Mouse (Mus musculus) liver, embryonic 14.5 days (tissue): ENCODE data around the gene Gabrr1. TPM values are rescaled to one million over a fixed set of nuclear protein-coding genes. Genes with fewer than 3 reads are reported as not detected.
"Not testable (repeated sequence)": the region's sequence is repeated elsewhere in the genome, so short reads cannot be mapped to it uniquely, and the experiment has no call there.

Source experiments
- ATAC-seq: fragments of 200-750 bp; cut with Nextera tagmentation; 2 replicates; pipeline ENCODE4 v1.8.0; 2017; ENCODE audit warnings: moderate number of reproducible peaks, mild to moderate bottlenecking, moderate library complexity; ENCODE audit not compliant: insufficient read depth
- DNase-seq, 3 experiments: peaks; one replicate each; pipeline ENCODE4 v3.0.0-alpha.2; 2012 to 2013; ENCODE audit warnings: low read depth in 3 of 3, low spot score in 3 of 3
- H3K27ac ChIP-seq: fragments of 300-500 bp; sonication (generic); 2 replicates; pipeline ENCODE4 v1.5.1; 2014; ENCODE audit warnings: moderate library complexity, mild to moderate bottlenecking, control low read depth, inconsistent platforms
- H3K27me3 ChIP-seq: fragments of 300-500 bp; sonication (generic); 2 replicates; pipeline ENCODE4 v1.6.1; 2014; ENCODE audit warnings: mild to moderate bottlenecking, low read length, moderate library complexity; ENCODE audit not compliant: control insufficient read depth, insufficient read depth
- H3K36me3 ChIP-seq: fragments of 300-500 bp; sonication (generic); replicated peaks from 2 replicates; pipeline ENCODE4 v1.6.1; 2014; ENCODE audit warnings: low read depth; ENCODE audit not compliant: control insufficient read depth, insufficient read depth
- H3K4me1 ChIP-seq, 2 experiments: fragments of 200-500 bp in 1 of 2; fragments of 300-500 bp in 1 of 2; sonication (generic) in 1 of 2; replicated peaks; 2 replicates each; pipeline ENCODE4 v1.6.1; 2012 to 2014; ENCODE audit warnings: antibody characterized with exemption in 1 of 2, inconsistent platforms in 1 of 2, low read length in 1 of 2; ENCODE audit not compliant: control insufficient read depth in 2 of 2, insufficient read depth in 2 of 2
- H3K4me2 ChIP-seq: fragments of 300-500 bp; sonication (generic); 2 replicates; pipeline ENCODE4 v1.6.1; 2014; ENCODE audit warnings: low read depth, mild to moderate bottlenecking, control low read depth, moderate library complexity
- H3K4me3 ChIP-seq, 2 experiments: fragments of 200-500 bp in 1 of 2; fragments of 300-500 bp in 1 of 2; sonication (generic) in 1 of 2; 2 replicates each; pipeline ENCODE4 v1.5.1; 2012 to 2014; ENCODE audit warnings: low read depth in 2 of 2, low read length in 2 of 2, mild to moderate bottlenecking in 2 of 2, control low read depth in 1 of 2, inconsistent platforms in 1 of 2, moderate library complexity in 1 of 2; ENCODE audit not compliant: insufficient read depth in 1 of 2
- H3K9ac ChIP-seq: fragments of 300-500 bp; sonication (generic); replicated peaks from 2 replicates; pipeline ENCODE4 v1.6.1; 2014; ENCODE audit warnings: mild to moderate bottlenecking, control low read depth, moderate library complexity
- H3K9me3 ChIP-seq: fragments of 300-500 bp; sonication (generic); 2 replicates; pipeline ENCODE4 v1.6.1; 2016; ENCODE audit warnings: low read length, mixed read lengths; ENCODE audit not compliant: control insufficient read depth
- CTCF ChIP-seq: IDR thresholded peaks from 2 replicates; pipeline ENCODE4 v1.5.1; 2016; ENCODE audit warnings: antibody characterized with exemption, low read depth, control low read depth
- EP300 ChIP-seq: IDR thresholded peaks from 2 replicates; pipeline ENCODE4 v1.6.1; 2016; ENCODE audit warnings: antibody characterized with exemption, low read depth
- WGBS: fragments of 180-500 bp; shearing (Covaris S2); extraction: QIAGEN DNeasy Blood & Tissue Kit; methylation state at CpG from one replicate; pipeline ENCODE4 v1.1.7; 2014; ENCODE audit not compliant: insufficient replicate concordance; 5-methylcytosine and 5-hydroxymethylcytosine counted together
- polyA plus RNA-seq, 2 experiments: library from polyadenylated mRNA; depleted of rRNA in 1 of 2; stranded (reverse) in 1 of 2; unstranded in 1 of 2; fragments of >200 nt; fragmentation: Nextera tagmentation in 1 of 2; extraction: Ambion mirVana in 1 of 2; gene quantifications; 2 replicates each; pipeline versions ENCODE4 v1.2.1 to v1.2.3; 2012 to 2014

Gabrr1 gene
- polyA plus RNA-seq, 2 experiments, result 0.01 TPM; not detected in 1

DNA sequence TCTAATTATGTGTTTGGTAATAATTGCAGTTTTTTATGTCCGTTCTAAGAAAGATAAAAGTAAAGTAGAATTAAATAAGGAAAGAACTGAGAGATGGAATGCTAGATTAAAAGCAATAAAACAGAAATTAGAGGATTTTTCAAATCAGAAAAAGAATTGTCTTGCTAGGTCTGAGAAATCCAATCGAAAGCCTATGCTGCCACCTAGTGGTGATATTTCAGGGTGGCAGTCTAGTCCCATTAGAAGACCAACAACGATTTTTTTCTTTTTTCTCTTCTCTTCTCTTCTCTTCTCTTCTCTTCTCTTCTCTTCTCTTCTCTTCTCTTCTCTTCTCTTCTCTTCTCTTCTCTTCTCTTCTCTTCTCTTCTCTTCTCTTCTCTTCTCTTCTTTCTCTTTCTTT is 13.2 kb upstream of the Gabrr1 start:
- not testable (repeated sequence) for H3K36me3 ChIP-seq, ATAC-seq, H3K27ac ChIP-seq, H3K4me1 ChIP-seq, H3K9me3 ChIP-seq, H3K27me3 ChIP-seq, H3K4me2 ChIP-seq, H3K4me3 ChIP-seq, H3K9ac ChIP-seq
- peak; percentile 37 to 47 (median 41) for DNase-seq
- TF ChIP-seq CTCF, result peak; percentile 71
- 7% methylated on average over 3 of the region's 3 CpGs for WGBS

DNA sequence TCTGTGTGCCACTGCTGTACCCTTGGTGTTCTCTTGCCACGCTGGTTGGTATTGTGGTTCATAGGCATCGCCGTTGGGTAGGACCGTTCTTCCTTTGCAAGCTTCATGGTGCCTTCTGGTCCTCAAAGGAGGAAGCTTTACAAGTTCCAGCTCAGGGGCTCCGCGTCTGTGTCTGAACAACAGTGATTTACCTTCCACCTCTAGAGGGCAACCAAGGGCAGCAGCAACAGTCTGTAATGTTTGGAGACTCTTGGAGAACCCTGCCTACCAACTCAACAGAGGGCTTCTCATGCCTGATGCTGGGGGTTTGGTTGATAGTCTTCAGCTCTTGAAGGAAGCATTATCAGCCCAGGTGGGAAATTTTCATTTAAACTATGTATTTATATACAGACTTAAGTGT is 7.8 kb upstream of the Gabrr1 start:
- Histone ChIP-seq H3K4me2 (no peak overlapping the region), H3K27me3 (no peaks in the 10 kb centered on the region), H3K36me3 (no peaks in the 10 kb centered on the region), H3K9ac (no peak overlapping the region), H3K4me1 (no peaks in the 10 kb centered on the region), H3K4me3 (no peak overlapping the region), H3K9me3 (no peaks in the 10 kb centered on the region), H3K27ac (no peak overlapping the region)
- WGBS, result 59% methylated on average over 6 of the region's 6 CpGs
- ATAC-seq (no peak), DNase-seq (no peak)
- no peak for TF ChIP-seq EP300
- TF ChIP-seq CTCF, result peak; percentile 65

DNA sequence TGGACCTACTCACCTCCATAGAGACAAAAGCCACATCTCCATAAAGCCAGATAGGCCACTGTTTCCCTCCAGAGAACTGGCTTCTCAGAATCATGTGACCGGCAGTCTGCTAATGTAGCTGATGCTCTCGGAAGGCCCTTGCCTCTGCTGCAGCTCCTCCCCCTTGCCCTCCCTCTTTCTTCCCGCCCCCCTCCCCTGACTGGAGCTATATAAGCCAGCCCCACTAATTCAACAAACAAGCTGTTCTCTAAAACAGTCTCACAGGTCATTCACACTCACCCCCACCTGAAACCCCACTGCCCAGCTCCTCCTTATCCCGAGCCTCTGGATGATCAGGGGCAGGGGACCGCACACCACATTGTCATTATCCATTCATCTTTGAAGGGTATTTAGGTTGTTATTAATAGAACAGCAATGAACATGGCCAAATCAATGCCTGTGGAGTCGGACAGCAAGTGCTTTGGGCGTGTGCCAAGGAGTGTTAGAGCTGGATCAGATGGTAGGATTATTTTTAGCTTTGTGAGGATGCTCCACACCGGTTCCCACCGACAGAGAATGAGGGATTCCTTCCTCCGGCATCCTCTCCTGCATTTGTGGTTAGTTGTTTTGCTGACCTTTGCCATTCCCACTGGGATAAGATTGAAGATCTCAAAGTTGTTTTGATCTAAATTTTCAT is 6.8 kb upstream of the Gabrr1 start:
- 64% methylated on average over 10 of the region's 10 CpGs for WGBS
- H3K36me3 ChIP-seq, result no peaks in the 10 kb centered on the region
- no peak overlapping the region for H3K4me3 ChIP-seq
- H3K9me3 ChIP-seq, result no peaks in the 10 kb centered on the region
- H3K27me3 ChIP-seq, result no peaks in the 10 kb centered on the region
- no peak overlapping the region for H3K9ac ChIP-seq
- H3K4me1 ChIP-seq, result no peaks in the 10 kb centered on the region
- H3K4me2 ChIP-seq, result no peak overlapping the region
- ATAC-seq (no peak), DNase-seq (no peak)
- TF ChIP-seq EP300 (no peak), CTCF (no peak)
- H3K27ac ChIP-seq, result no peak overlapping the region

DNA sequence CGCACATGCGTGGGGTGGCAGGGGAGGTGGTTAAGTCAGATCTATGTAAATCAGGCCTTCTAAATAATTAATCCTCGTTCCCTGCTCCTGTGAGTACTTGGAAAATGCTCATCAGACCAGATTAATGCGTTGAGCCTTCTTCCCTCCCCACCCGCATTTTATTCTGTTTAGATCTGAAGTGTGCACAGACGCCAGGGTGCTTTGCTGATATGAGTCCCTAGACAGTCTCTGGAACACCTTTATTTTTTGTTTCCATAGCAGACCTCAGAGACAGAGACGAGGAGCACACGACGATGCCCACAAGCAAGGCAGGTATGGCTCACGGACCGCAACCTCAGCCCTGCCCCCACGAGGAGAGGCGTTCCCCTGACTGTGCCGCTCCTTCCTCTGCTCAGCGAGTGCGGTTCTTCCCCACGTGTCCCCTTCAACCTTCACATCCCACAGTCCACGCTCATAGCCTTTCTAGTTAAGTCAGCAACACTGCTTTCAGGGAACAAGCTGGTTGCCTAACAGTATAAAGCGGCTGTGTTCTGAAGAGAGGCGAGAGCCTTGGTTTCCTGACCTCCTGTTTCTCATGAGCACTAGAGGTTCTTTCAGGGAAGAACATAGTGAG is 14.5 kb downstream of the Gabrr1 start:
- WGBS, result 27% methylated on average over 20 of the region's 20 CpGs
- DNase-seq (no peak), ATAC-seq (no peak)
- no peak overlapping the region for H3K4me3 ChIP-seq
- H3K4me2 ChIP-seq, result no peak overlapping the region
- H3K27ac ChIP-seq, result no peak overlapping the region
- TF ChIP-seq EP300, result no peak
- no peak for TF ChIP-seq CTCF
- no peaks in the 10 kb centered on the region; the same call in 1 of the 2 replicates for H3K27me3 ChIP-seq
- no peak overlapping the region for H3K9ac ChIP-seq
- no peaks in the 10 kb centered on the region for H3K9me3 ChIP-seq
- no peaks in the 10 kb centered on the region for H3K36me3 ChIP-seq
- no peaks in the 10 kb centered on the region for H3K4me1 ChIP-seq

DNA sequence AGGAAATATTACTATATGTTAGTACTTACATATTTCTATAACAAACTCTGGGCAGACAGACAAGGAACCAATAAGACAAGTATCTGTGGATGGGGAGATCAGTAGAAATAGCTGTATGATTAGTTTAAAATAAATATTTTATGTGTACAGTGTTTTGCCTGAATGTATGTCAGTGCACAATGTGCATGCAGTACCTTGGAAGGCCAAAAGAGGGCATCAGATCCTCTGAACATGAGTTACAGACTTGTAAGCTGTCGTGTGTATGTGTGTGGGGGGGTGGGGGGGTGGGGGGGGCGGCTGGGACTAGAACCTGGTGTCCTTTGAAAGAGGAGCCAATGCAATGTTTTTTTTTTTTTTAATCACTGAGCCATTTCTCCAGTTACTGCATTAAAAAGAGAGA is 15.5 kb downstream of the Gabrr1 start:
- whole genome bisulfite sequencing, result 0% methylated on average over 2 of the region's 2 CpGs
- ATAC-seq, result no peak
- H3K4me1 ChIP-seq, result no peaks in the 10 kb centered on the region
- no peaks in the 10 kb centered on the region; the same call in 1 of the 2 replicates for H3K27me3 ChIP-seq
- H3K4me3 ChIP-seq, result no peak overlapping the region
- peak in 2 of 3 experiments; percentile 6 to 17 for DNase-seq
- no peaks in the 10 kb centered on the region for H3K36me3 ChIP-seq
- no peak overlapping the region for H3K4me2 ChIP-seq
- no peak overlapping the region for H3K9ac ChIP-seq
- no peak overlapping the region for H3K27ac ChIP-seq
- TF ChIP-seq EP300, result no peak
- peak; percentile 64 for TF ChIP-seq CTCF
- H3K9me3 ChIP-seq, result no peaks in the 10 kb centered on the region
